Mouse (Mus musculus) liver, adult 2 months (tissue): ENCODE measurements around the gene Gm37240. TPM values are rescaled to one million over a fixed set of nuclear protein-coding genes. Genes with fewer than 3 reads are reported as not detected.

ENCODE experiments used
- DNase-seq: peaks from one replicate; pipeline ENCODE4 v3.0.0-alpha.2; 2011; ENCODE audit warnings: low read depth, low spot score; ENCODE audit errors: extremely low read depth
- H3K27ac ChIP-seq: fragments of 200-500 bp; replicated peaks from 2 replicates; pipeline ENCODE4 v1.5.1; 2012; ENCODE audit warnings: low read depth, mild to moderate bottlenecking, control low read depth, inconsistent platforms, low read length; ENCODE audit not compliant: insufficient read depth
- H3K27me3 ChIP-seq: fragments of 200-500 bp; 2 replicates; pipeline ENCODE4 v1.6.1; 2012; ENCODE audit warnings: mild to moderate bottlenecking, moderate library complexity, low read length, inconsistent platforms; ENCODE audit not compliant: control insufficient read depth, insufficient read depth
- H3K36me3 ChIP-seq: fragments of 200-500 bp; 2 replicates; pipeline ENCODE4 v1.6.1; 2012; ENCODE audit warnings: low read length, inconsistent platforms; ENCODE audit not compliant: control insufficient read depth, insufficient read depth
- H3K4me1 ChIP-seq: fragments of 200-500 bp; 2 replicates; pipeline ENCODE4 v1.6.1; 2011; ENCODE audit warnings: low read length; ENCODE audit not compliant: control insufficient read depth, insufficient read depth
- H3K4me3 ChIP-seq: fragments of 200-500 bp; 2 replicates; pipeline ENCODE4 v1.5.1; 2011; ENCODE audit warnings: low read depth, mild to moderate bottlenecking, control low read depth, low read length, moderate library complexity; ENCODE audit not compliant: insufficient read depth
- H3K79me2 ChIP-seq: fragments of 200-500 bp; 2 replicates; pipeline ENCODE4 v1.6.1; 2012; ENCODE audit warnings: inconsistent platforms, mild to moderate bottlenecking, low read length, moderate library complexity; ENCODE audit not compliant: control insufficient read depth, insufficient read depth
- H3K9ac ChIP-seq: fragments of 200-500 bp; 2 replicates; pipeline ENCODE4 v1.6.1; 2012; ENCODE audit warnings: low read depth, mild to moderate bottlenecking, control low read depth, inconsistent platforms, low read length
- CTCF ChIP-seq: fragments of 200-500 bp; IDR thresholded peaks from 2 replicates; pipeline ENCODE4 v1.5.1; 2011; ENCODE audit warnings: low read depth, low read length, control low read depth
- POLR2A ChIP-seq: fragments of 200-500 bp; IDR thresholded peaks from 2 replicates; pipeline ENCODE4 v1.6.1; 2011; ENCODE audit warnings: low read length, control low read depth; ENCODE audit not compliant: insufficient read depth; ENCODE audit errors: extremely low read depth
- WGBS: fragments of 180-500 bp; shearing (Covaris S2); methylation state at CpG from one replicate; pipeline ENCODE4 v1.1.7; 2018; 5-methylcytosine and 5-hydroxymethylcytosine counted together
- polyA plus RNA-seq: library from polyadenylated mRNA; depleted of rRNA; stranded (reverse); fragments of >200 nt; gene quantifications from 2 replicates; pipeline ENCODE4 v1.2.3, GENCODE M21; 2012
- total RNA-seq: library from RNA; depleted of rRNA; stranded (reverse); fragments of >200 nt; gene quantifications from 2 replicates; pipeline ENCODE4 v1.2.3, GENCODE M21; 2014

Gm37240 gene
- total and polyA plus RNA-seq, 2 experiments = 2.2 to 6.9 TPM

DNA sequence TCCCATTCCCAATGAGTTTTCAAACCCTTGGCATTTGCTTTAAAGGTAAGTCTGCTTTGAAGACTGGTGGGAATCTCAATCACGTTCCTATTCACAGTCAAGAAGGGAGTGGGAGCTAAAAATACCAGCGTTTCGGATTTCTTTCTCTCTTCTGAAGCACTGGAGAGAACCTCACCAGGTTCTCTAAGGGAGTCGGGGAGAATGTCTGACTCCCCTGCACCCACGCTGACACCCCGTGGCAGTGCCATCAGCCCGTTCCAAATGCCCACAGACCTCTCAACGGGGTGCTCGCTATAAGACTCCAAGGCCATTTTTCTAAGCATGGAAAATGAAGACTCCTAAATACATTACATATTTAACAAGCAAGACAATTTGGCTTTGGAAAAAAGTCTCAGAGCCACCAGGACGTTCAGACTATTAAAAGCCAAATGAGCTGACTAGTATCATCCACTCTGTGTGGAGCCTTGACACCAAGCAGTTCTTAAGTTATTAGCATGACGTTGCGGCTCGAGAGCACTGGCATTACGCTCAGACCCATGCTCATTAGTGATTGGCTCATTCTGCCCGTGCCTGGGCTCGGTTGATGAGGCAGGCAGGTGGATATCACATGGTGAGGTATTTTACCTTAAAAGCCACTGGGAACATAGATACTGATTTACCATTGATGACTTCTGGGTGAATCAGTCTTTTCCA lies 508.5 kb downstream of the Gm37240 start:
- no peak overlapping the region for H3K27ac ChIP-seq
- H3K27me3 ChIP-seq = no peaks in the 10 kb centered on the region; the same call in 1 of the 2 replicates
- no peak for TF ChIP-seq POLR2A
- no peak for TF ChIP-seq CTCF
- DNase-seq = no peak
- H3K9ac ChIP-seq = no peak overlapping the region
- no peaks in the 10 kb centered on the region for H3K4me1 ChIP-seq
- no peak overlapping the region for H3K4me3 ChIP-seq
- no peaks in the 10 kb centered on the region for H3K79me2 ChIP-seq
- 74% methylated on average over 16 of the region's 16 CpGs for WGBS
- no peaks in the 10 kb centered on the region for H3K36me3 ChIP-seq

DNA sequence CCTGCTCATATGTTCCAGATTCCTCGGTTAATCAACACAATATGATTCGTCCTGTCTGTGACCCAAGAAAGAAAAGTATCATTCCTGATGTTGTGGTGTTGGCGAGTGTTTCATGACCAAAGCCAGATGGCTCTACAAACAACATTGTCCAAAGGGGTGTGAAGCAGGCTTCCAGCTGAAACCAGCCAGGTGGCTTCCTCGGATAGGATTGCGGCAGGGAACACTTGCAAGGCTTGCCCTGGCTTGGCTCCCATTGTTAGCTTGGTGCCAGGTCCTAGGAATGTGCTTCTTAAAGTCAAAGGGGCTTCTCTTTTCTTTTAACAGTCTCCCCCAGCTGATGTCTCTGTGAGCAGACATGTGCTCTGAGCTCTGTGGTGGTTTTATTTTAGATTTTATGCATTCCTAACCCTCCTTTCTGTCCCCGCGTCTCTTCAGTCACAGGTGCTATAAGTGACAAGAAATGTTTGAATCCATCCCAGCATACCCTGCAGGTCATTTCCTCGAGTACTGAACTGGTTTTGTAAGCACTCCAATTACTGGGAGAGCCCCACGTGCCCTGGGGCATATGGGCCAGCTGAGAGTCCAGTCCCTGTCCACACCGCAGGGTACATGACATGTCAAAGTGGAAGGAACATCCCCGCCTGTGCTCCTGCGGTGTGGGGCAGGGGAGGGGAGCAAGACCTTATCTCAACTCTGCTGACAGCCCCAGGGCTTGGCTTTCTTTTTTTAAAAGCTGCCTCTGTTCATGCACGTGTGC lies 509.2 kb downstream of the Gm37240 start:
- 56% methylated on average over 13 of the region's 13 CpGs for WGBS
- Histone ChIP-seq H3K79me2 (no peaks in the 10 kb centered on the region), H3K27ac (no peak overlapping the region), H3K4me3 (no peak overlapping the region), H3K36me3 (no peaks in the 10 kb centered on the region), H3K4me1 (no peaks in the 10 kb centered on the region), H3K9ac (no peak overlapping the region), H3K27me3 (no peaks in the 10 kb centered on the region; the same call in 1 of the 2 replicates)
- TF ChIP-seq CTCF (no peak), POLR2A (no peak)
- DNase-seq = no peak

DNA sequence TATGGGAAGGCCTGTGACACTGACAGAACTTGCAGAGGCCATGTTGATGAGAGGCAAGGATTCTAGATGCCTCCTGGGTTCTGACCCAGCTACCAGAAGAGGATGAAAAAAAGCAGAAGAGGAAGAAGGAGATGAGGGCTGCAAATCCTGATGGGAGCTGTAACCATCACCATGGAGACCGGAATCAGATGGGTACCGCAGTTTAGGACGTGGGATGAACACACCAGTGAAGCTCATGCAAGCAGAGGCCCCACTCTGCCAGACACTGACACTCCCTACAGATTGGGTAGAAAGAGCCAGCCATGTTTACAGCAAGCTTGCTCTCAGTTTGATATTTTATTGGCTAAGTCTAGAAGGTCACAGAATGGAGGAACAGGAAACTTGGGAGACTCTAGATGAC lies 509.8 kb downstream of the Gm37240 start:
- Histone ChIP-seq H3K9ac (no peak overlapping the region), H3K79me2 (no peaks in the 10 kb centered on the region), H3K36me3 (no peaks in the 10 kb centered on the region), H3K27me3 (no peaks in the 10 kb centered on the region; the same call in 1 of the 2 replicates), H3K4me1 (no peaks in the 10 kb centered on the region), H3K4me3 (no peak overlapping the region), H3K27ac (no peak overlapping the region)
- TF ChIP-seq CTCF = no peak
- TF ChIP-seq POLR2A = no peak
- no peak for DNase-seq
- WGBS = 86% methylated on average over 3 of the region's 3 CpGs

DNA sequence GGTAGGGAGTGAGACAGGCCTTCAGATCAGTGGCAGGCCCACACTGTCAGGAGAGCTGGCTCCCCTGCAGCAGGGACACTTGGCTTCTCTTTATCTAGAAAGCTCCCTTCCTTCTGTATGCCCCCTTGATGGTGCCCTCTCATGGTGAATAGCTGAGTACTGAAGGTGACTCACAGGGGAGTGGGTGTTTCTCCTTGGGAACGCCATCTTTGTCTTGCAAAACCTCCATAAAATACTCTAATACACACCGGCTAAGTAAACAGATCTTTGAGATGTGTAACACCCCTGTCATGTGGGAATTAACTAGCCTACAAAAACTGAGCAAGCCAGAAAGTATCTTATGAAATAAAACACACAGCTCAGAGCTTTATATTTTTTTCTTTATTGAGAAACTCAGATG lies 510.8 kb downstream of the Gm37240 start:
- H3K4me3 ChIP-seq = no peak overlapping the region
- H3K27ac ChIP-seq = no peak overlapping the region
- H3K79me2 ChIP-seq = no peaks in the 10 kb centered on the region
- H3K9ac ChIP-seq = no peak overlapping the region
- no peaks in the 10 kb centered on the region for H3K36me3 ChIP-seq
- no peaks in the 10 kb centered on the region; the same call in 1 of the 2 replicates for H3K27me3 ChIP-seq
- WGBS = 91% methylated on average over 2 of the region's 2 CpGs
- no peaks in the 10 kb centered on the region for H3K4me1 ChIP-seq
- no peak for DNase-seq
- TF ChIP-seq CTCF (no peak), POLR2A (no peak)

DNA sequence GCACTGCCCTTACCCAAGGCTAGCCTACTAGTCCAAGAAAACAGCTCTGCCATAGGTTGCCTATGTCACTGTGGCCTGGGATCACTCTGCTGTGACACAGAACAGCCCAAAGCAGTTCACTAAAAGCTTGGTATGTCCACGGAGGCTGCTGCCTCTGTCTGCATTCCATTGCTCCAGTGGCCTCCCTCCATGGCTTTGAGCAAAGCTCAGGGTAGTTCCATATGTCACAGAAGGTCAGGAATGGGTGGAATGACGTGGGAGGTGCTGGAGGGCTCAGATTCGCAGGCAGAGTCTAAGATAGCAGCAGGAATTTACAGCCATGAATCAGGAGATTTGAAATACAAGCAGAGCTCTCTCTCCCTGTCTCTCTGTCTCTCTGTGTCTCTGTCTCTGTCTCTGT lies 514.3 kb downstream of the Gm37240 start:
- Histone ChIP-seq H3K79me2 (no peaks in the 10 kb centered on the region), H3K27ac (no peak overlapping the region), H3K27me3 (no peaks in the 10 kb centered on the region; the same call in 1 of the 2 replicates), H3K9ac (no peak overlapping the region), H3K4me1 (no peaks in the 10 kb centered on the region), H3K4me3 (no peak overlapping the region), H3K36me3 (no peaks in the 10 kb centered on the region)
- no peak for DNase-seq
- TF ChIP-seq CTCF (no peak), POLR2A (no peak)
- WGBS = 22% methylated on average over 3 of the region's 3 CpGs

DNA sequence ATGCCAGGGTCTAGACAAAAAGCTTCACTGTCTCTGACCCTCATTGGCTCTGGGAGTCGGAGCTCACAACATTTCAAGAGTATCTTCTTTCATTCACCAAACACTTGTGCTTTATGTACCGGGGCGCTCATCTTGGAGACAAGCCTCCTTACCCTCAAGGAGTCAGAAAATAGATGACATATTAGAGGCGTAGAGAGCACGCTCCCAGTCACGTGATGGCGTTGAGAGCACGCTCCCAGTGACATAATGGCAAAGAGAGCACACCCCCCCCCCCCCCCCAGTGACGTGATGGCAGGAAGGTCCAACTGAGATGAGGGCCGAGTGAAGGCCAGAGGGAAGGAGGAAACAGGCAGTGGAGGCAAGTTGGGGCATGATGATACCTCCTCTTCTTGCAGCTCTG lies 517.5 kb downstream of the Gm37240 start:
- no peaks in the 10 kb centered on the region for H3K36me3 ChIP-seq
- no peak overlapping the region for H3K9ac ChIP-seq
- H3K27ac ChIP-seq = no peak overlapping the region
- H3K27me3 ChIP-seq = no peaks in the 10 kb centered on the region; the same call in 1 of the 2 replicates
- no peaks in the 10 kb centered on the region for H3K79me2 ChIP-seq
- H3K4me3 ChIP-seq = no peak overlapping the region
- WGBS = 91% methylated on average over 10 of the region's 10 CpGs
- DNase-seq = no peak
- TF ChIP-seq POLR2A (no peak), CTCF (no peak)
- no peaks in the 10 kb centered on the region for H3K4me1 ChIP-seq
